Mouse (Mus musculus): ENCODE data around the gene Prl3b1. TPM values are rescaled to one million over a fixed set of nuclear protein-coding genes. Genes with fewer than 3 reads are reported as not detected.

Gene Prl3b1
- total RNA-seq (2022) = not detected

DNA sequence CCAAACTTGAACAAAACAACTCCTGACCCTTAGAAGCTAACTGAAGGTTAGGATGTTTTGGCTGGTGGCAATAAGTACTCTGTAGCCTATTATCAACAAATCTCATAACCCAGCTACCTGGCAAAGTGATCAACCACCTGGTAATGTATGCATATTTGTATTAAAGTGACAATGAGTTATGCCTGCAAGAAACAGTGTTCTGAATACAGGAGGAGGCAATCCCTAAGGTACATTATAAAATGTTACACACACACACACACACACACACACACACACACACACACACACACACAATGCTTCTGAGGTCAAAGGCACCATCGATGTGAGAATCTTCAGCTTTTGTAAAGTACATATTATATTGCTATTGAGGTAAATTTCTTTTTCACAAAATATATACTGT lies at the start of gene Prl3b1:
Prl3b1 (plus strand) TSS at position 301 of the 400 bp plus-strand sequence.
- DNase-seq (ENCODE audit: low spot score in 2 of 2) = no peak

DNA sequence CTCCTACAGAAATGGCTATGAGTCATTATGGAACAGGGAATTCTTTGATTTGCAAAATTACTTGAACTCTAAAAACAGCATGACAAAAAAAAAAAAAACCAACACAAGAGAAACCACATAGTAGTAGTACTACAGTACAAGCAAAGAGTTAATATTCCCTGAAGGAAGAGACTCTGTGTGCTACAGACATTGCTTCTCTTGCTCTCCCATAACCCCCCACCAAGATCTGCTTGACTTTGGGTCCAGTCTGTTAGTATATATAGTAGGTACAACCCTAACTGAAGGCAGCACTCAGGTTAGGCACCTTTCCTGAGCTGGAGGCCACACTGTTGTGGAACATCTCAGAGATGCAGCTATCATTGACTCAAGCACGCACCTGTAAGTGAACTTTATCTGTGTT lies 45.3 kb upstream of the Prl3b1 start, which contains the start of gene Prl3c1:
Prl3c1 (plus strand) TSS at position 301 of the 400 bp plus-strand sequence.
- DNase-seq (ENCODE audit: low spot score in 2 of 2) = no peak

- DNase-seq (ENCODE audit: low spot score in 2 of 2) = no peak
Measured at GRCm38 (mm10) chr13:27259136-27259535, 17.5 kb downstream of the Prl3b1 start, which contains the start of gene Prl3a1. Prl3a1 (plus strand) TSS chr13:27259436.

Other genes with a start within 250 kb of the Prl3b1 start
- 1 to 10 TPM in 1 of 4 experiments, under 1 TPM in 1, not detected in 2; 0.58 to 2.5 TPM for gene Prl, start 184.3 kb upstream of the Prl3b1 start, total RNA-seq (2022)
- gene Prl3d1, start 147.7 kb upstream of the Prl3b1 start, total RNA-seq (2022) = not detected
- not detected for gene Prl3d2, start 120.1 kb upstream of the Prl3b1 start, total RNA-seq (2022)
- gene Prl3d3, start 85.1 kb upstream of the Prl3b1 start, total RNA-seq (2022) = not detected
- gene Prl3c1, start 45.2 kb upstream of the Prl3b1 start, total RNA-seq (2022) = not detected
- not detected for gene Prl3a1, start 17.6 kb downstream of the Prl3b1 start, total RNA-seq (2022)
- gene Prl6a1, start 70.8 kb downstream of the Prl3b1 start, total RNA-seq (2022) = not detected
- not detected for gene Prl8a2, start 103.8 kb downstream of the Prl3b1 start, total RNA-seq (2022)
- gene Prl2b1, start 149.0 kb downstream of the Prl3b1 start, total RNA-seq (2022) = not detected
- not detected for gene Prl8a6, start 196.8 kb downstream of the Prl3b1 start, total RNA-seq (2022)